Mouse (Mus musculus): ENCODE measurements around the gene Auh. TPM values are rescaled to one million over a fixed set of nuclear protein-coding genes. Genes with fewer than 3 reads are reported as not detected.

Auh gene
- total RNA-seq, 2 experiments from 2014 or later, result 46.6 to 47.2 TPM

- DNase-seq (ENCODE audit: low spot score in 2 of 2), result no peak
Observed at GRCm38 (mm10) chr13:52880386-52880785, 49.1 kb downstream of the Auh start.

GRCm38 (mm10) chr13:52879918-52880317 lies 49.6 kb downstream of the Auh start:
- no peak for DNase-seq (ENCODE audit: low spot score in 2 of 2)

- DNase-seq (ENCODE audit: low spot score in 2 of 2), result no peak
Observed at GRCm38 (mm10) chr13:52879291-52879690, 50.2 kb downstream of the Auh start.

GRCm38 (mm10) chr13:52878823-52879222 lies 50.7 kb downstream of the Auh start:
- no peak for DNase-seq (ENCODE audit: low spot score in 2 of 2)

- no peak for DNase-seq (ENCODE audit: low spot score in 2 of 2)
Observed at GRCm38 (mm10) chr13:52875541-52876325, 53.7 kb downstream of the Auh start.

GRCm38 (mm10) chr13:52875089-52875488 lies 54.4 kb downstream of the Auh start:
- no peak for DNase-seq (ENCODE audit: low spot score in 2 of 2)

GRCm38 (mm10) chr13:52874338-52874737 lies 55.1 kb downstream of the Auh start:
- DNase-seq (ENCODE audit: low spot score in 2 of 2), result no peak

- no peak for DNase-seq (ENCODE audit: low spot score in 2 of 2)
Observed at GRCm38 (mm10) chr13:52873923-52874322, 55.6 kb downstream of the Auh start.

GRCm38 (mm10) chr13:52866005-52866792 lies 63.3 kb downstream of the Auh start:
- no peak for DNase-seq (ENCODE audit: low spot score in 2 of 2)

- DNase-seq (ENCODE audit: low spot score in 2 of 2), result no peak
Observed at GRCm38 (mm10) chr13:52863436-52863835, 66.0 kb downstream of the Auh start.

GRCm38 (mm10) chr13:52860006-52860685 lies 69.3 kb downstream of the Auh start:
- DNase-seq (ENCODE audit: low spot score in 2 of 2), result no peak

GRCm38 (mm10) chr13:52859065-52859820 lies 70.2 kb downstream of the Auh start:
- no peak for DNase-seq (ENCODE audit: low spot score in 2 of 2)

GRCm38 (mm10) chr13:52858373-52858772 lies 71.1 kb downstream of the Auh start:
- DNase-seq (ENCODE audit: low spot score in 2 of 2), result no peak

GRCm38 (mm10) chr13:52857781-52858180 lies 71.7 kb downstream of the Auh start:
- DNase-seq (ENCODE audit: low spot score in 2 of 2), result no peak

GRCm38 (mm10) chr13:52853536-52853935 lies 75.9 kb downstream of the Auh start:
- DNase-seq (ENCODE audit: low spot score in 2 of 2), result no peak

- no peak for DNase-seq (ENCODE audit: low spot score in 2 of 2)
Observed at GRCm38 (mm10) chr13:52851886-52852285, 77.6 kb downstream of the Auh start.

- DNase-seq (ENCODE audit: low spot score in 2 of 2), result no peak
Observed at GRCm38 (mm10) chr13:52850024-52850723, 79.3 kb downstream of the Auh start.

GRCm38 (mm10) chr13:52849394-52849801 lies 80.1 kb downstream of the Auh start:
- DNase-seq (ENCODE audit: low spot score in 2 of 2), result no peak

GRCm38 (mm10) chr13:52847481-52847880 lies 82.0 kb downstream of the Auh start:
- no peak for DNase-seq (ENCODE audit: low spot score in 2 of 2)

GRCm38 (mm10) chr13:52847071-52847470 lies 82.4 kb downstream of the Auh start:
- DNase-seq (ENCODE audit: low spot score in 2 of 2), result no peak
